Mouse (Mus musculus): ENCODE measurements at regions not wholly inside any gene's neighbourhood (a gene's known extent, or its start where the extent isn't known, plus 50 kb on each side); places are given as distances from the start of the nearest gene placed in this dataset.

- no peak for DNase-seq (ENCODE audit: low spot score in 2 of 2)
These were observed 49.8 kb upstream of the Abcd3 start for GRCm38 (mm10) chr3:121864734-121865445.
